Mouse (Mus musculus) kidney, postnatal 0 days (tissue): ENCODE results near the gene Prorsd1. TPM values are rescaled to one million over a fixed set of nuclear protein-coding genes. Genes with fewer than 3 reads are reported as not detected.
A peak's percentile ranks its signal among the peaks of the same experiment; 100 is the strongest.

Experiments used
- ATAC-seq: fragments of 200-750 bp; cut with Nextera tagmentation; replicated peaks from 2 replicates; pipeline ENCODE4 v1.8.0; 2017; ENCODE audit warnings: low read depth, moderate number of reproducible peaks, moderate TSS enrichment, moderate library complexity; ENCODE audit not compliant: low FRiP score
- DNase-seq: peaks from one replicate; pipeline ENCODE4 v3.0.0-alpha.2; 2016; ENCODE audit warnings: low spot score
- H3K27ac ChIP-seq: fragments of 300-500 bp; sonication (generic); 2 replicates; pipeline ENCODE4 v1.5.1; 2014; ENCODE audit warnings: mild to moderate bottlenecking
- H3K27me3 ChIP-seq: fragments of 300-500 bp; sonication (generic); 2 replicates; pipeline ENCODE4 v1.6.1; 2014; ENCODE audit warnings: low read length, mixed read lengths; ENCODE audit not compliant: insufficient read depth
- H3K36me3 ChIP-seq: fragments of 300-500 bp; sonication (generic); 2 replicates; pipeline ENCODE4 v1.6.1; 2014; ENCODE audit warnings: low read length, mixed read lengths; ENCODE audit not compliant: insufficient read depth
- H3K4me1 ChIP-seq: fragments of 300-500 bp; sonication (generic); replicated peaks from 2 replicates; pipeline ENCODE4 v1.6.1; 2014; ENCODE audit warnings: antibody characterized with exemption, low read length, mixed read lengths; ENCODE audit not compliant: insufficient read depth
- H3K4me2 ChIP-seq: fragments of 300-500 bp; sonication (generic); 2 replicates; pipeline ENCODE4 v1.6.1; 2014; ENCODE audit warnings: mild to moderate bottlenecking, low read length, moderate library complexity, mixed read lengths
- H3K4me3 ChIP-seq: fragments of 300-500 bp; sonication (generic); replicated peaks from 2 replicates; pipeline ENCODE4 v1.5.1; 2014; ENCODE audit warnings: low read depth, low read length
- H3K9ac ChIP-seq: fragments of 300-500 bp; sonication (generic); 2 replicates; pipeline ENCODE4 v1.6.1; 2014; ENCODE audit warnings: low read depth, low read length
- H3K9me3 ChIP-seq: fragments of 300-500 bp; sonication (generic); replicated peaks from 2 replicates; pipeline ENCODE4 v1.6.1; 2016; ENCODE audit warnings: low read length, inconsistent platforms, mixed read lengths
- CTCF ChIP-seq: IDR thresholded peaks from 2 replicates; pipeline ENCODE4 v1.5.1; 2016; ENCODE audit warnings: antibody characterized with exemption, low read depth, mild to moderate bottlenecking, moderate library complexity
- WGBS: fragments of 180-500 bp; shearing (Covaris S2); extraction: QIAGEN DNeasy Blood & Tissue Kit; methylation state at CpG from one replicate; pipeline ENCODE4 v1.1.7; 2014; 5-methylcytosine and 5-hydroxymethylcytosine counted together
- polyA plus RNA-seq: library from polyadenylated mRNA; unstranded; fragments of >200 nt; fragmentation: Nextera tagmentation; extraction: Ambion mirVana; gene quantifications from 2 replicates; pipeline ENCODE4 v1.2.1, GENCODE M21; 2015

Gene Prorsd1
- polyA plus RNA-seq, result 28.8 and 29.6 TPM in 2 replicates

GRCm38 (mm10) chr11:29514682-29515412 lies at the start of gene Prorsd1:
Gene Prorsd1 (minus strand): TSS chr11:29515033.
- H3K4me2 ChIP-seq, result peak within 1 kb of the TSS; percentile 65
- WGBS, result 3% methylated on average over 40 of the region's 40 CpGs
- DNase-seq (peak; percentile 94), ATAC-seq (peak; percentile 99)
- H3K9ac ChIP-seq, result peak within 1 kb of the TSS; percentile 70
- no peak for TF ChIP-seq CTCF
- peaks cover 3% of the 10 kb centered on the region; the same call in 1 of the 2 replicates for H3K36me3 ChIP-seq
- H3K4me1 ChIP-seq, result no peaks in the 10 kb centered on the region
- H3K4me3 ChIP-seq, result peak within 1 kb of the TSS; percentile 64
- H3K27ac ChIP-seq, result peak within 1 kb of the TSS; percentile 65
- H3K27me3 ChIP-seq, result no peaks in the 10 kb centered on the region
- no peaks in the 10 kb centered on the region for H3K9me3 ChIP-seq

- Histone ChIP-seq H3K4me1 (no peaks in the 10 kb centered on the region), H3K4me2 (no peak overlapping the region), H3K9ac (no peak overlapping the region), H3K27me3 (no peaks in the 10 kb centered on the region), H3K9me3 (no peaks in the 10 kb centered on the region), H3K4me3 (no peak overlapping the region), H3K36me3 (no peaks in the 10 kb centered on the region), H3K27ac (no peak overlapping the region)
- TF ChIP-seq CTCF, result no peak
- no peak for DNase-seq
- ATAC-seq, result no peak
- WGBS, result 91% methylated on average over 2 of the region's 2 CpGs
These were observed 48.6 kb upstream of the Prorsd1 start for GRCm38 (mm10) chr11:29563406-29563805.

GRCm38 (mm10) chr11:29560990-29561389 lies 46.2 kb upstream of the Prorsd1 start:
- Histone ChIP-seq H3K9me3 (no peaks in the 10 kb centered on the region), H3K36me3 (no peaks in the 10 kb centered on the region), H3K9ac (no peak overlapping the region), H3K27me3 (no peaks in the 10 kb centered on the region), H3K4me1 (no peaks in the 10 kb centered on the region), H3K4me3 (no peak overlapping the region), H3K27ac (no peak overlapping the region), H3K4me2 (no peak overlapping the region)
- 89% methylated on average over 3 of the region's 3 CpGs for WGBS
- DNase-seq (no peak), ATAC-seq (no peak)
- TF ChIP-seq CTCF, result no peak

- Histone ChIP-seq H3K9ac (no peak overlapping the region), H3K27ac (no peak overlapping the region), H3K27me3 (no peaks in the 10 kb centered on the region), H3K36me3 (no peaks in the 10 kb centered on the region), H3K4me1 (no peaks in the 10 kb centered on the region), H3K4me2 (no peak overlapping the region), H3K9me3 (no peaks in the 10 kb centered on the region), H3K4me3 (no peak overlapping the region)
- ATAC-seq (no peak), DNase-seq (no peak)
- 87% methylated on average over 9 of the region's 9 CpGs for WGBS
- no peak for TF ChIP-seq CTCF
These were observed 45.6 kb upstream of the Prorsd1 start for GRCm38 (mm10) chr11:29560452-29560851.

- Histone ChIP-seq H3K27ac (no peak overlapping the region), H3K27me3 (no peaks in the 10 kb centered on the region), H3K36me3 (peaks cover 3% of the 10 kb centered on the region; the same call in 1 of the 2 replicates), H3K9ac (no peak overlapping the region), H3K4me2 (no peak overlapping the region), H3K4me3 (no peak overlapping the region), H3K4me1 (peaks cover 9% of the 10 kb centered on the region; the same call in 1 of the 2 replicates), H3K9me3 (no peaks in the 10 kb centered on the region)
- DNase-seq (no peak), ATAC-seq (no peak)
- no peak for TF ChIP-seq CTCF
- 92% methylated on average over 1 of the region's 1 CpGs for WGBS
These were observed 34.6 kb upstream of the Prorsd1 start for GRCm38 (mm10) chr11:29549425-29549778.

- no peak for TF ChIP-seq CTCF
- H3K9ac ChIP-seq, result peak overlapping the region; percentile 85
- no peaks in the 10 kb centered on the region for H3K27me3 ChIP-seq
- H3K4me1 ChIP-seq, result peaks cover 9% of the 10 kb centered on the region; the same call in 1 of the 2 replicates
- H3K4me2 ChIP-seq, result peak overlapping the region; percentile 70
- no peak for ATAC-seq
- H3K27ac ChIP-seq, result peak overlapping the region; percentile 86
- DNase-seq, result peak; percentile 15
- WGBS, result 23% methylated on average over 23 of the region's 23 CpGs
- H3K4me3 ChIP-seq, result peak overlapping the region; percentile 86
- H3K36me3 ChIP-seq, result peaks cover 3% of the 10 kb centered on the region; the same call in 1 of the 2 replicates
- no peaks in the 10 kb centered on the region for H3K9me3 ChIP-seq
These were observed 33.9 kb upstream of the Prorsd1 start for GRCm38 (mm10) chr11:29548504-29549424.
